Mouse (Mus musculus): Measurements from ENCODE around the gene Id3.
A peak's percentile ranks its signal among the peaks of the same experiment; 100 is the strongest.

Id3 gene

GRCm38 (mm10) chr4:136124581-136124980 is 18.7 kb upstream of the Id3 start:
- DNase-seq (ENCODE audit: low spot score in 2 of 2), result no peak

DNA sequence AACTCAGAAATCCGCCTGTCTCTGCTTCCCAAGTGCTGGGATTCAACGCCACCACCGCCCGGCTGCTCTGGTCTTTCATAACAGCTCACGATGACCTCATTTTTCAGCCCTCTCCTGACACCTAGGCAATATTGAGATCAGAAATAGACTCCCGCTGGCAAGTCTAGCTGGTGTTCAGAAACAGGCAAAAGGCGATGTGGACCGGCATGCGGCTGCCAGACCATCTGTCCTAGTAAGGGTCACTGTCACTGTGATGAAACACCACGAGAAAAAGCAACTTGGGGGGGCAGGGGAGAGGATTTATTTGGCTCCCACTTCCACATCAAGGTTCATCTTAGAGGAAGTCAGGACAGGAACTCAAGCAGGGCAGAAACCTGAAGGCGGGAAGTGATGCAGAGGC is 17.8 kb upstream of the Id3 start:
- DNase-seq (ENCODE audit: low spot score in 2 of 2), result no peak

DNA sequence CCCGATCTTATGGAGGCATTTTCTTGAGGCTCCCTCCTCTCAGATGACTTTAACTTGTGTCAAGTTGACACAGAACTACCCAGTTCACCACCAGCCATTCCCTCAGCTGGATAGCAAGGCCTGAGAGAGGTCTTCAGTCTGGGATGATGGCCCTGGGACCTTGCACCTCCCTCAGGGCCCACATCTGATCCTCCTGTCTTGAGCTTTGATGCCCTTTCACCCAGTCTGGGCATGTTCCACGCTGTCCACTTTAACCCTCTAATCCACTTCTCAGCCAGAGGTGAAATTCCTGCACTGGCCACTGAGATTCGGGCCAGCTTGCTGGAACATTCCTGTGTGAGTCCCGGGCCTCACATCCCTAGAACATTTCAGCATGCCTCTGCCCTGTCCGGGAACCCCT is 17.3 kb upstream of the Id3 start:
- DNase-seq (ENCODE audit: low spot score in 2 of 2), result no peak

DNA sequence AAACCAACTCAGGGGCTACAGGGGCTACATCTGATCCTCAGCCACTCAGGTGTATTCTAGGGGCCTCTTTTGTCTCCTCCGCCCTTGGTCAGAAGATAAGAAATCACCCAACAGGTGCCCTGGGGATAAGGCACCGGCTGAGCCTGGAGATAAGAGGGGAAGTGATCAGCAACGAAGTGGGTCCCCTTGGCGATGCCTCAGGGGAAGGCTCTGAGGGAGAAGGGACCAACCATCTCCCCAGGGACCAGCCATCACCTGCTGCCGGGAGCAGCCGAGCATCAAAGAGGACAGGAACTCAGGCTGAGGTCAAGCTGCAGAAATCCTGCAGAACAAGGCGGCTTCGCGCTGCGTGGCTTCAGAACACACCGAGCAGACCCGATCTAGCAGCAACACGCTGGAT is 15.6 kb upstream of the Id3 start:
- no peak for DNase-seq (ENCODE audit: low spot score in 2 of 2)

- no peak for DNase-seq (ENCODE audit: low spot score in 2 of 2)
Measured at GRCm38 (mm10) chr4:136129842-136130241, 13.5 kb upstream of the Id3 start.

DNA sequence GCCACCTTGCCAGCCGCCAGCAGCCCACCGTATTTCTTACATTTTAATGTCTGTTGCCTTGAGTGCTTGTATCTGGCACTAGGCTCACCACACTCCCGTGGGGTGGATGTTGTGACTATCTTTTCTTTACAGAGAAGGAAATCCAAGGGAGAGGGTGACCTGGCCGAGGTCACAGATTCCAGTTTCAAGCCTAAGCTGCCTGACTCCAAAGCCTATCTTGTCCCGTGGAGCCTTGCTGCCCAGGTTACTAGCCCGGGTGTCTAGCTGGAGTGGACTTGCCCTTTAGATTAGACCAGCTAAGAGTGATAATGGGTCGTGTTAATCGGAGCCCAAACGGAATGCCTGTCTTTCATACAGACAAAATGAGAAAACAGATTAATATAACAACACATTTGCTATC is 9.5 kb upstream of the Id3 start:
- DNase-seq (ENCODE audit: low spot score in 2 of 2), result no peak

- no peak for DNase-seq (ENCODE audit: low spot score in 2 of 2)
Measured at GRCm38 (mm10) chr4:136134418-136134977, 8.8 kb upstream of the Id3 start.

GRCm38 (mm10) chr4:136134978-136135873 is 8.1 kb upstream of the Id3 start:
- peak; percentile 55 to 75 for DNase-seq (ENCODE audit: low spot score in 2 of 2)

- DNase-seq (ENCODE audit: low spot score in 2 of 2), result no peak
Measured at GRCm38 (mm10) chr4:136135874-136136728, 7.2 kb upstream of the Id3 start.

DNA sequence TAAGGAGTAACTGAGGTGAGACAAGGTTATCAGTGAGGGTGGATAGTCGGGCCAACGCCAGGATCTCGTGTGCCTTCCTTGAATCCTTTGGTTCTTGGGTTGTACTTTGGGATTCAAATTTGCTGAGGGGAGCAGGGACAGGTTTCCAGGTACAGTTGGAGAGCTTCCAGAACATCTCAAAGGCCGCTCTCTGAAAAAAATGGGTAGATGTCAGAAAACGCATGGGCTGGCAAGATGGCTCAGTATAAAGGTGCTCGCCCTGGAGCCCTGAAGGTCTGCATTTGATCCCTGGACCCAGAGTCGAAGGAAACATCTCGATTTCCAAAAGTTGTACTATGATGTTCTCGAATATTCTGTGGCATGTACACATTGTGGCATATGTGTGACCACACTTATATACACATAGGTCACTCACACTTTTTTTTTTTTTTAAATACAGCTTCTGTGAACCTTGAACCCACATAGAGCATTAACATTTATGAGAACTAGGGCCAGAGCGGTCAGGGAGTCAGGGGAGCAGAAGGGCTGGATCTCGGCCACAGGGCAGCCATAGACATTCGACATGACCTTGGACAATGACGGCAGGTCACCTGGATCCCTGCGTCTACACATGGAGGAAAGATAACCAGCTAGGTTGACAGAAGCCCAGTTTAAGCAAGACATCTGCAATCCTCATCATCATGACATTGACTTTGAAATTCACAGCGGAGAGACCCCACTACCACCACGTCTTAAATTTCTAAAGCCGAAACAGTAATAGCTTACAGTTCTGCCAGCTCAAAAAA is 3.8 kb upstream of the Id3 start:
- no peak for DNase-seq (ENCODE audit: low spot score in 2 of 2)

- peak; percentile 67 to 78 for DNase-seq (ENCODE audit: low spot score in 2 of 2)
Measured at GRCm38 (mm10) chr4:136140327-136141250, 2.7 kb upstream of the Id3 start.

DNA sequence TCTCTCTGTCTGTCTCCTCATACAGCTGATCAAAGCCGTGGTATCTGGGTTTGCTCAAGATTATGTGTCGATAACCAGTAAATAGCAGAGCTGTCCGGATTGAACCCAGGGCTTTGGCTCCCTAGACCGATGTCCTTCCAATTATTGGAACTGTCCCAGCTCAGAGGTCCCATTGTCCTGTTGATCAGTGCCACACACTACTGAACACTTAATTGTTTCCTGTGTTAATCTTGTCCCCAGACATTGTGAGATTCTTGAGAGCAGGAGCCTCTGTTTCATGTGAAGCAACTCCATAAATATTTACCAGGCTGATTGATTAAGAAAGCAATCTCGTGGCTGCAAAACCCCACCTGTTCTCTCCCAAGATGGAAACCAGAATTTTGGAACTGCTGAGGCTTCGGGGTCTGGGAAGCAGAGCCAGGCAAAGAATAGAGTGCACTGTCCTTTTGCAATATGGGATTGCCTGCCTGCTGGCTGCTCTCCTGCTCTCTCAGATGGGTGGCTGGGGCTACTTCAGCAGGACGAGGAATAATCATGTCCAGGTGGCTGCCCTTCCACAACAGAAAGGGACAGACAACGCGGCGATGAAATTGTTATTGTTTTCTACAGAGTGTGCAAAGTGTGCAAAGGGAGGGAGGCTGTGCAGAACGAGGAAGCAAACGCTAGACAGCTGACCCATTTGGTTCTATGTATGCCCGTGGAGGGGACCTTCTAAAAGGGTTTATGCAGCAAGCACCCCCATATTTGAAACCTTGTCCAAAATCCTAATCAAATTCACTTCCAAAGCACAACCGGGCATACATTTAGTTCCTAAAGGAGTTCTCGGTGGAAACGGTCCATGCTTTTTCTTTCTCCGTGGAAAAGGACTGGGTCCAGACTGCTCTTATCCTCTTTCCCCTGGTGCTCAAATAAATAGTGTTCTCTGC is 767 bp upstream of the Id3 start:
- DNase-seq (ENCODE audit: low spot score in 2 of 2), result no peak

- no peak for DNase-seq (ENCODE audit: low spot score in 2 of 2)
Measured at GRCm38 (mm10) chr4:136144126-136144926, 1.0 kb downstream of the Id3 start.

DNA sequence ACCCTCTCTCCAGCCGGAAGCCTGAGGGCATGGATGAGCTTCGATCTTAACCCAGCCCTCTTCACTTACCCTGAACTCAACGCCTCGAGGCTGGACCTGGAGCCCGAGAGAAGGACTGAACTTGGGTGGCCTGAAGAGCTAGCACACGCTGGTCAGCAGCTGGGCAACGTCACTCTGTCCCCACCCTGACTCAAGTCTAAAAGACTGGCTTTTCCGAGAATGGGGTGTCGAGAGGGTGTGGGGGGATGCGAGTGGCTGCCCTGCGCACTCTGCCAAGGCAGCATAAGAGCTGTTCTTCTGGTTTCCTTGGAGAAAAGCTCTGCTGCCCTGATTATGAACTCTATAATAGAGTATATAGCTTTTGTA is 1.6 kb downstream of the Id3 start:
- no peak for DNase-seq (ENCODE audit: low spot score in 2 of 2)

DNA sequence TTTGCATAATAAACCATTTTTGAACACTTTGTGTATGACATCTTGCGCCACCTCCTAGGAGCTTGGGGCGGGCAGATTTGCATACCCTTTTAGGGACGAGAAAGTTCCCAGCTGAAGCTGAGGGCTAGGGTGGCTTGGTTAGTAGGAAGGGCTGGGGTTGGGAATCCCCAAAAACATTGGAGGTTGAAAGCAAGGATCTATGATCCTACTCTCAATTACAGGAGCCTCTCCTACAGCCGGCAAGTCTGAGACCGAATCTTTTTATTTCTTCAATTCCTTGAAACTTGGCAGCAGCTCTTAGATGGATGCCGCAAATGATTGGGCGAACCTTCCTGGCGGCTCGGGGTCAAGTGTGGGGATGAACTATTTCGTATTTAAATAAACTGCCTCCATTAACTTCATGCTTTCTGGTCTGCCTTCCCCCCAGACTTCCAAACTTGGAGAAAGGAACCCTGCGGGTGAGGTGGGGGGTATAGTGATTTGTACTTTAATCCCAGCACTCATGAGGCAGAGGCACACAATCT is 2.1 kb downstream of the Id3 start:
- no peak for DNase-seq (ENCODE audit: low spot score in 2 of 2)

DNA sequence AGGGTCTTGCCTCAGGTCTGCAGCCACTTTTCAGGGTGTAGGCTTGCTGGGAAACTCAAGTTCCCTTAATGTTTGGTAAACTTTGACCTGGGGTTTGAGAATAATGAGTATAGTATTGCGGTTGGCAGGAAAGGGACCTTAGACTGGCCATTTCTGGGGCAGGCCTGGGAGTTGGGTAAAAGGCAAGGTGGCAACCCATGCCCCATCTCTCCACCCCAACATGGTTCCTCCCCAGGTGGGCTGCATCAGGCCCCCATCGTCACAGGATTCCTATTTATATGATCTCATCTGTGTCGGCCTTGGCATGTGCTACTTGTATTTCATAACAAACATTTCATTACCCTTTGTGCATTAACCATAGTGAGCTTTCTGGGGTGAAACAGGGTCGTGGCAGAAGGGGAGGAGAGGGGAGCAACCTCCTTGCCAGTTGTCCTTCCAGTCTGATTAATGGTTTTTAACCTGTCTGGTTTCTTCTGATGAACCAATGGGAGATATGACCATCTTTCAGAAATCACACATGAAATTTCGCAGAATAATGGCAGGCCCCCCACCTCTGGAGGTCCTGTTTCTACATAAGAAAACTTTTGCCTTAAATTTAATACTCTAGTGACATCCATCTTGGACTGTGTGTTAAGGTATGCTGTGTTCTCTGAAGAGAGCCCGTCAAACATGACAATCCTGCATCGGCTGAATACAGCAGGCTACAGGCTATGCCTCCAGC is 2.9 kb downstream of the Id3 start:
- DNase-seq (ENCODE audit: low spot score in 2 of 2), result no peak

DNA sequence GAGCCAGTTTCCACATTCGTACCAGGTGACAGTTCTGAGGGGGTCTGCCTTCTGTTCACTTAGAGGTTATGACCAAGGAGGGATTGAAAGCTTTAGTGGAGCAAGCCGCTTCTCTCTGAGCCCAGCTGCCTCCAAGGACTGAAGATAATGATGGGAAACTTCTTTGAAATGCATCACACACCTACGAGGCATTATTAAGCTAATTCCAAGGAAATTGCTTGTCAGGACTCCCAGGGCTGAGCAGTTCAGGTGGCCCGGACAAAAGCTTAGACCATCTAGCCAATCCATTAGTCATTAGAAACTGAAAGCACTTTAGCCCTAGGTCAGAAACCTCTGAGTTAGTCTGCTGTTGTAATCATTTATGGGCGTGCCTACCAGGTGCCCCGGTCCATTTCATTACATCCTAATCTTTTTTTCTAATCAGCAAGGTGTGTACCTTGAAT is 3.4 kb downstream of the Id3 start:
- DNase-seq (ENCODE audit: low spot score in 2 of 2), result no peak

All from cerebellum, postnatal 4 days (tissue).